Mouse (Mus musculus) olfactory bulb, adult 2 months (tissue): ENCODE measurements around the gene Gm3238.

Source experiments
- CTCF ChIP-seq: fragments of 200-500 bp; IDR thresholded peaks from 2 replicates; pipeline ENCODE4 v1.5.1; 2012; ENCODE audit warnings: low read depth, mild to moderate bottlenecking, low read length, moderate library complexity; ENCODE audit not compliant: insufficient read depth
- POLR2A ChIP-seq: fragments of 200-500 bp; IDR thresholded peaks from 2 replicates; pipeline ENCODE4 v1.6.1; 2012; ENCODE audit warnings: mild to moderate bottlenecking, low read depth, low read length, moderate library complexity; ENCODE audit not compliant: insufficient read depth

DNA sequence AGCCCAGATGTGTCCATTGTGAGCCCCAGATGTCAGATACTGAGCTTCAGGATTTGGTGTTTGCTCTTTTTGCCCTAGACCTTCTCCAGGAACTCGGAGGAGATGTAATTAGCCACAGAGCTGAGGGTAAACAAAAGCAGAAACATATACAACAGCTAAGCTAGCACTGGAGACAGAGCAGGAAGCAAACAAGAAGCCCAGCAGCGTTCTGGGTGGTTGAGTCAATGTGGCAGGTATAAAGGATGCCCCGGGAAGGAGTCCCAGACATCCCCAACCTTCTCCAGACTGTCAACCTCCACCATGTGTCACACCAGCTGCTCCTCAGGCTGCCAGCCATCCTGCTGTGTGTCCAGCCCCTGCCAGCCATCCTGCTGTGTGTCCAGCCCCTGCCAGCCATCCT is 44.9 kb downstream of the Gm3238 start, which contains the start of gene Gm10100:
- TF ChIP-seq CTCF (no peak), POLR2A (no peak)
